Mouse (Mus musculus) right cerebral cortex, adult 2 months (tissue): ENCODE results near the gene Sfxn2.
"Not testable (repeated sequence)": the region's sequence is repeated elsewhere in the genome, so short reads cannot be mapped to it uniquely, and the experiment has no call there.

Source experiments
- DNase-seq, 2 experiments: peaks; one replicate each; pipeline ENCODE4 v3.0.0; 2021 to 2022; ENCODE audit warnings: low spot score in 2 of 2

Gene Sfxn2

GRCm38 (mm10) chr19:46542750-46543149, 30.4 kb upstream of the Sfxn2 start:
- no peak for DNase-seq

DNA sequence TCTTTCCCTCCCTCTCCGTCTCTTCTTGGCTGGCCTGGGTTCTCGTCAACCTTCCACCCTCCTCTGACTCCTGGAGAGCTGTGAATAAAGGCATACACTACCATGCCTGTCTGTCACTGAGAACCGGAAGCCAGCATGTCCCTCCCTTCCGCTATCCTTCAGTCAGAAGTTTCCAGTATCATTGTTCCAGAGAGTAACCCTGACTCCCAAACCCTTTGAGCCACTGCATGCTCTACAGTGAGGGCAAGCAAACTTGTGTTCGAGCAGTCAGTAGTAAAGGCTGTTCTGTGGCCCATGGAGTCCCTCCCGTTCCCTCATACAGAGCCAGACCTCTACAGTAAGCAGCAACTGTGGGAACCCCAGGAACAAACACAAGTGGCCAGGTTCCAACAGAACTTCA, 25.6 kb upstream of the Sfxn2 start:
- DNase-seq, result no peak

GRCm38 (mm10) chr19:46548110-46548509, 25.1 kb upstream of the Sfxn2 start:
- DNase-seq, result no peak

DNA sequence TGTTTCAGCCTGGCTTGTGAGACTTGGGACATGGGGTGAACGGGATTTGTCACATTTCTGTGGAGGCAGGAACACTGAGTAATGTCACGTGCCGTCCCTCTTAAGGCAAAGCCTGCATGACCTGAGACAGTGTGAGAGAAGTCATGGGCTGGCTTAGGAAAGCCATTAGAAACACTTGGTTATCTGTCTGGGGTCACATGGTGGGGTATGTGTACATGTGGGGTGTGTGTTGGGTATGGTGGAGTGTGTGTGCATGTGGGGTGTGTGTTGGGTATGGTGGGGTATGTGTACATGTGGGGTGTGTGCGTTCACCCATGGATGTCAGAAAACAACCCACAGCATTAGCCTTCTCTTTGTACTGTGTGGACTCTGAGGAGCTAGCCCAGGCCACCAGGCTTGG, 22.8 kb upstream of the Sfxn2 start:
- no peak for DNase-seq

GRCm38 (mm10) chr19:46552496-46552895, 20.7 kb upstream of the Sfxn2 start:
- DNase-seq, result no peak

DNA sequence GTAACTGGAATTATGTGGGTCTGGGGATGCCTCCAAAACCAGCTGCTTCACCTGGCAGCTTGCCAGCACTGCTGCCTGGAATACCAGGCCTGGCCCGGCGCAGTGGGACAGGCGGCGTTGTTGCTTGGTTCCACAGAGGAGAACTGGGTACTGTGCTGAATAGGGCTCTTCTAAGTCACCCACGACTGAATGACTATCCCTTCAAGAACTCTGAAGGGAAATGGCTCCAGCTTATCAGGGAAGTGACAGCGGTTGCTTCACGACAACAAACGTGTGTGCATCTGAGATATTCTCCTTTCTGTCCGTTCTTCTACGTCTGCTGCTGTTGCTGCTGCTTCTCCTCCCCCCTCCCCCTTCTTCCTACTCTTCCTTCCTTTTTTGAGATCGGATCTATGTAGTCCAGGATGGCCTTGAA, 19.6 kb upstream of the Sfxn2 start:
- peak in 1 of 2 experiments; percentile 45 for DNase-seq

DNA sequence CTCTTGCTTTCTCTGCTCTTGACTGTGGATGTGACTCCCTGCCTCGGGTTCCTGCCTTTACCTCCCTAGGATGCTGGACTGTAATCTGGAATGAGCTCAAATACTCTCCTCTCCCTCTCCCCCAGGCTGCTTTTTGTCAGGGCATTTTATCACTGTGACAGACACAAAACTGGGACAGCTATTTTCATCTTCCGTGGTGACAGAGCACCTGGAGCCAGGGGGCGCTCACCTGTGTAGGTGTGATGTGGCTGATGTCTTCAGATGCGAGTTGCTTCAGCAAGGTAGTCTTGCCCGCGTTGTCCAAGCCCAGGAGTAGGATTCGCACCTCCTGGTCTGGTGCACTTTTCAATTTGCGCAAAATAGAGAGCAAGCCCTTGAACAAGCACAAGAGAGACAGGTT, 15.2 kb upstream of the Sfxn2 start:
- no peak for DNase-seq

GRCm38 (mm10) chr19:46558631-46559030, 14.5 kb upstream of the Sfxn2 start:
- DNase-seq, result no peak

GRCm38 (mm10) chr19:46562132-46562531, 11.0 kb upstream of the Sfxn2 start:
- peak; percentile 33 to 36 for DNase-seq

DNA sequence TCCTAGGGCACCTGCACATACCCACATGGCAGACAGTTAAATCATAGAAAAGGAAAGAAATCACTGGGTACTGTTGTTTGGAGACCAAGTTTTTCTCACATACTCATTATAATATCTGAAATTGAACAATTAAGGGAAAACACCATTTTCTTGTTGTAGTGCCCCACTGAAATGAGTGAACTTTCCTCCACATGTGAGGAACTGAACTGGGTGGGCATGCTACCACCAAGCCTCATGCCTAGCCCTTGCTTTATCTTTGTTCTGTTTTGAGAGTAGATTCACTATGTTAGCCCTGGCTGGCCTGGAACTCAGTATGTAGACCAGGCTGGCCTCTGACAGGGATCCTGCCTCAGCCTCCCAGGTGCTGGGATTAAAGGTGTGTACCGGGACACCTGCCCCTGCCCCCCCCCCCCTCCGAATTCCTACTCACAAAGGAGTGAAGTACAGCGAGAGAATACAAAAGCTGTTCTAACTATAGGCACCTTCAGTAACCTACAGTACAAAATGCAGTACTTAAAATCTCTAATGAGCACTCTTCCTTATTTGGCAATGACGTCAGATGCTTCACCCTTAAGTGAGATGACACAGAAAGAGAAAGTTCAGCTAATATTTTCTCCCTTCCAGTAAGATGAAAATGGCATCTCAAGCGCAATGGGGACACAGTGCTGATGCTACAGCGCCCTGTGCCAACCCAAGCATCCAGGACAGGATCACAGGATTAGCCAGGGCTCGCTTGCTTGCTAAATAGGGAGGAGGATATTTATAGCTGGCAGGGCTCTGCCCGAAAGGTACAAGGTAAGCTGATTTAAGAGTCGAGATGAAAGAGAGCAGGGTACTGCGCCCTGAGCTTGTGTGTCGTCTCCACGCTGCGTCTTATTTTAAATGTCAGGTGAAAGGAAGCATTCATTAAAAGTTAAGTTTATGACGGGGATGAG, 10.3 kb upstream of the Sfxn2 start:
- no peak for DNase-seq

DNA sequence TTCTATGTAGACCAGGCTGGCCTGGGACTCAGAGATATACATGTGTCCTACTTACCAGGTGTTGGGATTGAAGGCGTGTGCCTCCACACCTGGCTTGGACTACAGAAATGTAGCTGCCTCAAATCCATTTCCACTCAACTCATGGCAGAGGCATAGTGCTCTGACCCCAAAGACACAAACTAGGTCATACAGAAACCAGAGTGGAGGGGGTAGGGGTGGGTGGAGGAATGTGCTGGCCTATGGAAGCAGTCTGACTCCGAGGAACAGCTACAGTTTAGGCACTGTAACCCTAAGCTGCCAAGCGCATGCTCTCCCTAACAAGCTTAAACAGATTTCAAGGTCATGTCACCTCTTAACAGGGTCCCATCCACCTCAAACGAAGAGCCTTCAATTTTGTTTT, 9.6 kb upstream of the Sfxn2 start:
- DNase-seq, result no peak

GRCm38 (mm10) chr19:46564043-46564462, 9.1 kb upstream of the Sfxn2 start:
- DNase-seq, result no peak

GRCm38 (mm10) chr19:46571211-46571877, 1.8 kb upstream of the Sfxn2 start:
- DNase-seq, result not testable (repeated sequence)

GRCm38 (mm10) chr19:46571878-46572244, 1.3 kb upstream of the Sfxn2 start:
- DNase-seq, result no peak

DNA sequence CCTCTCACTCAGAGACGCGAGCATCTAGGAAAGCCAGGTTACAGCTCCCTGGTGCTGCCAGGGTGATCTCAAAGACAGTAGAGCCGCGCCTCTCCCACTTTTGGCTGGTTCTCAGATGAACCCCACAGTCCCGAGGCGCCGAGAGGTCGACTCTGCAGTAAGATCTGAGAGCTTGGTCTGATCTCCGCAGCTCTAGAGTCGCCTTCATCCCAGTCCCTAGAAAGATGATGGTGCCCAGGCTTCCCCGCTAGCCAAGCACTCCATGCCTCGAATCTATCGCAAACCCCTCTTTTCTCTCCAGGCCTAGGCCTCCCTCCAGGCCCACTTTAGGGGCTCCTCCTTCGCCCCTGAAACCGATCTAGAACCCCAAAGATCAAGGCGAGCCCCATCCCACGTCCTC, 617 bp upstream of the Sfxn2 start:
- DNase-seq, result no peak

GRCm38 (mm10) chr19:46573990-46574389, 825 bp downstream of the Sfxn2 start:
- DNase-seq, result no peak

GRCm38 (mm10) chr19:46575196-46575595, 2.0 kb downstream of the Sfxn2 start:
- DNase-seq, result no peak

- peak; percentile 90 to 91 for DNase-seq
Observed at GRCm38 (mm10) chr19:46587823-46588508, 14.8 kb downstream of the Sfxn2 start.

DNA sequence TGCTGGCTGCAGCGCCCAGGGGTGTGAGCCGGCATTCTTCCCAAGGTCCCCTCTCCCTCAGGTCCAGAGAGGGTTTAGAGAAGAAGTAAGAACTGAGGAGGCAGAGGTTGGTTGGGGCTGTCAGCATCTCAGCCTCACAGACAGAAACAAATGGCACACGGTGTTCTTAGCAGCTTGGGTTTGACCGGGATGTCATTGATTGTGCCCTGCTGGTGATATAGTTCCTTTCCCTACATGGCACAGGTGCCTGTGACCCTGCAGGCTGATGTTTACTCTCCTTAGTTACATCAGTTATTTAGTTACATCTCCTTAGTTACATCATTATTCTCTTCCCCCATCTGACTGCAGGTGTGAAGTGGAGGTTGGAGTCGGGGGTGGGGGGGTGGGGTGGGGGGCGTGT, 18.4 kb downstream of the Sfxn2 start:
- DNase-seq, result no peak

DNA sequence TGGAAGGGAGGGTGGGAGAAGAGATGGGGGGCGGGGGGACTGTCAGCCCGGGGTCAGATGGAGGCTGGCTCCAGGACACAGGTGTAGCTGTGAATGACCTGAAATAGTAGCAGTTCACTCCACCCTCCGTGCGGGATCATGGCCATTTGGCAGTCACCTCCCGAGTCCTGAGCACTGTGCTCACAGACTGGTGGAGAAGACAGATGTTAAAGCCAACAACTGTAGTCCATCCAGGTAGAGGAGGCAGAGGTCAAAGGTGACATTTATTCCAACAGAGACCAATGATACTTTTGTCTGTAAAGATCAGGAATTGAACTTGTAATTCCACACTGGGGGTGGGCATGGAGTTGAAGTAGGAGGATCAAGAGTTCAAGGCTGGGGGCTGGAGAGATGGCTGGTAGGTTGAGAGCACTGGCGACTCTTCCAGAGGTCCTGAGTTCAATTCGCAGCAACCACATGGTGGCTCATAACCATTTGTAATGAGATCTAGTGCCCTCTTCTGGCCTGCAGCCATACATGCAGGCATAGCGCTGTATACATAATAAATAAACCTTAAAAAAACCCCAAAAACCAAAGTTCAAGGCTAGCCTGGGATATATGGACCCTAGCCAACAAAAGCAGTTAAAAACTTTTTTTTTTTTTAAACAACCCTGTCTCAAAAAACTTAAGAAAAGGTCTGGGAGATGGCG, 19.7 kb downstream of the Sfxn2 start:
- DNase-seq, result no peak

DNA sequence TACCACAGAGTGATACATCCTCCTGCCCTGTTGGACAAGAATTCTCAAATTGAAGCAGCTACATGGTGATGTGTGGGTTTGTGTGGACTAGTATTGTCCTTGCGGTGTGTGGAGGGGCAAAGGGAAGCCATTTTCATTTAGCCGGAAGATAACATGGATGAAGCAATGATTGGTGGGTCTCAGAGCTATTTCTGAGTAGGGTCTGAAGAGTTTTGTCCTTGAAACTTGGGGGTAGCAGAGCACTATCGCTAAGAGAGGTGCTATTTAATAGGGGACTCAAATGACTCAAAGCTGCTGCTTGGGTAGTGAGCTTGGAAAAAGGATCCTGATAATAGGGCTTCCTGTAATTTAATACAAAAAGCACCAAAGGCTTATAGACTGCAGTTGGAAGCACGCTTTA, 25.0 kb downstream of the Sfxn2 start:
- DNase-seq, result no peak

DNA sequence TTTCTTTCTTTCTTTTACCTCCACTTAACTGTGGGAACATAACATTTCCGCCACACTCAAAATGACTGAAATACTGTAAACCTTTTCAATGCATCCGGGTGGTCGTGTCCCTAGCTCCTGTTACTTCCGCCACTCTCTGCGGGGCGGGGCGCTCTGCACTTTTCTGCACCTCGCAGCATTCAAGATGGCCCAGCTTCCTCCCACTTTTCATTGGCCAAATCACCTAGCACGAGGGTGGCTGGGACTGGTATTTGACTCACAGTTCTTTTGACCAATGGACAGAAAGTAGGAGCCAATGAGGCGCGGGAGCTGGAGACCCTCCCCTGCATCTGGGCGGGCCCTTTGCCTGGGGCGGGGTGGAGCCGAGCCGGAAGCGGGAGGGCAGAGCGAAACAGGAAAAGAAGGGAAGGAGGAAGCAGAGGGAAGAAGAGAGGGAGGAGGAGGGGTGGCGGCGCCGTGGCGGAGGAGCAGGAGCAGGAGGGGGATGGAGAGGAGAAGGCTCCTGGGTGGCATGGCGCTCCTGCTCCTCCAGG, 25.6 kb downstream of the Sfxn2 start, which contains the start of gene Wbp1l:
Gene Wbp1l (plus strand): TSS at position 365 of the 533 bp plus-strand sequence.
- DNase-seq, result peak; percentile 97
